Mouse (Mus musculus) CH12.LX (cell line): Measurements from ENCODE around the gene Uvrag.

Experiments used
- CTCF ChIP-seq, 2 experiments: IDR thresholded peaks in 1 of 2; conservative IDR thresholded peaks in 1 of 2; 2 replicates each; pipeline ENCODE4 v1.5.1; 2011 to 2012; ENCODE audit warnings: low read depth in 2 of 2, low read length in 2 of 2, improper control_type of control experiment in 1 of 2, inconsistent platforms in 1 of 2, mild to moderate bottlenecking in 1 of 2, moderate library complexity in 1 of 2
- EP300 ChIP-seq: IDR thresholded peaks from 2 replicates; pipeline ENCODE4 v1.6.1; 2011; ENCODE audit warnings: low read length, improper control_type of control experiment
- ZNF384 ChIP-seq: IDR thresholded peaks from 2 replicates; pipeline ENCODE4 v1.6.1; 2012; ENCODE audit warnings: low read depth, low read length, improper control_type of control experiment, inconsistent platforms

- TF ChIP-seq ZNF384 = no peak
- no peak for TF ChIP-seq CTCF (conservative IDR thresholded peaks at IDR 0.05 in 1 of 2, IDR thresholded peaks at IDR 0.05 in 1 of 2; ENCODE audit: low read depth in 2 of 2, low read length in 2 of 2)
- no peak for TF ChIP-seq EP300
These were observed 233.5 kb downstream of the Uvrag start for GRCm38 (mm10) chr7:98907476-98907875.
